In genomic region chr14:21599446-21600173, GRCm38 (mm10) we compare ENCODE assay signal across 11 mouse cellular contexts.
DNase-seq lines count a peak whose midpoint lies in the region; ATAC-seq lines count a peak whose summit lies in the region.
"Had no signal": no experiment of that assay in that cellular context is flagged by ENCODE, and none has a peak within 500 bp of the region (broad histone marks: within the 10 kb centered on the region; RNA-seq: fewer than 3 reads in every experiment).

No protein-coding gene starts in this region.

- peak overlapping the region; percentile 71 for H3K27ac ChIP-seq in forebrain, embryonic 10.5 days
- peak overlapping the region; percentile 58 for H3K27ac ChIP-seq in hindbrain, embryonic 15.5 days (replicated peaks)
- H3K27ac ChIP-seq in midbrain, embryonic 16.5 days (ENCODE audit: low read length) = peak overlapping the region; percentile 58

- peaks cover 56% of the 10 kb centered on the region for H3K4me1 ChIP-seq in forebrain, embryonic 10.5 days
- peaks cover 28% of the 10 kb centered on the region for H3K4me1 ChIP-seq in hindbrain, embryonic 15.5 days (replicated peaks)
- peaks cover 18% of the 10 kb centered on the region for H3K4me1 ChIP-seq in midbrain, embryonic 16.5 days (ENCODE audit: control insufficient read depth, insufficient read depth, low read length)

- no peak overlapping the region for H3K4me2 ChIP-seq in hindbrain, embryonic 15.5 days
- H3K4me2 ChIP-seq in midbrain, embryonic 16.5 days (ENCODE audit: low read length) = 0 out of 2 replicates have a peak overlapping the region, but pooled peaks have one; percentile 3

- intact Hi-C loops in heart, postnatal 14 days (cut with DNase I) = no loop called here

- peaks cover 4% of the 10 kb centered on the region for H3K9me3 ChIP-seq in forebrain, embryonic 10.5 days
- H3K9me3 ChIP-seq in hindbrain, embryonic 15.5 days = no peaks in the 10 kb centered on the region
- H3K9me3 ChIP-seq in midbrain, embryonic 16.5 days (replicated peaks; ENCODE audit: control insufficient read depth, low read length, poor library complexity, severe bottlenecking) = no peaks in the 10 kb centered on the region

- 45% methylated on average over 9 of the region's 9 CpGs for WGBS in forebrain, embryonic 10.5 days
- 30% methylated on average over 9 of the region's 9 CpGs for WGBS in hindbrain, embryonic 15.5 days
- WGBS in midbrain, embryonic 16.5 days = 11% methylated on average over 9 of the region's 9 CpGs

- 0 out of 2 replicates have a peak, but pooled peaks have one; percentile 46 for ATAC-seq in hindbrain, embryonic 15.5 days (ENCODE audit: low FRiP score, low read depth)
- ATAC-seq in midbrain, embryonic 16.5 days = peak; percentile 59
- ATAC-seq in megakaryocyte progenitor cell, adult 5-6 weeks (replicated peaks; ENCODE audit: poor library complexity) = no peak
- ATAC-seq: activated CD4-positive, CD25-positive, alpha-beta regulatory T cell, adult 4 months; lung, postnatal 0 days had no signal

- peak; percentile 34 for DNase-seq in heart, adult 11 months
- DNase-seq in heart, postnatal 14 days = no peak
- no peak for DNase-seq in forebrain, embryonic 10.5 days (ENCODE audit: extremely low spot score, low spot score)
- no peak for DNase-seq in testis, postnatal 14 days (ENCODE audit: low spot score)
- no peak for DNase-seq in Muller cell, postnatal 12 days (ENCODE audit: inconsistent ontology term)
- DNase-seq: gastrocnemius, postnatal 10 days had no signal

- no peak overlapping the region for H3K4me3 ChIP-seq in forebrain, embryonic 10.5 days
- no peak overlapping the region for H3K4me3 ChIP-seq in hindbrain, embryonic 15.5 days
- no peak overlapping the region for H3K4me3 ChIP-seq in midbrain, embryonic 16.5 days (ENCODE audit: low read depth, low read length)

- H3K36me3 ChIP-seq in forebrain, embryonic 10.5 days (replicated peaks) = peaks cover 13% of the 10 kb centered on the region
- no peaks in the 10 kb centered on the region for H3K36me3 ChIP-seq in hindbrain, embryonic 15.5 days
- no peaks in the 10 kb centered on the region for H3K36me3 ChIP-seq in midbrain, embryonic 16.5 days (ENCODE audit: control insufficient read depth, insufficient read depth, low read length)

- no peaks in the 10 kb centered on the region for H3K27me3 ChIP-seq in forebrain, embryonic 10.5 days (ENCODE audit: poor library complexity, severe bottlenecking)
- H3K27me3 ChIP-seq in hindbrain, embryonic 15.5 days = no peaks in the 10 kb centered on the region
- no peaks in the 10 kb centered on the region for H3K27me3 ChIP-seq in midbrain, embryonic 16.5 days (ENCODE audit: control insufficient read depth, insufficient read depth, low read depth, low read length)

- no peak overlapping the region for H3K9ac ChIP-seq in hindbrain, embryonic 15.5 days
- H3K9ac ChIP-seq in midbrain, embryonic 16.5 days (ENCODE audit: low read depth, low read length) = peak overlapping the region; percentile 23; the same call in 1 of the 2 replicates
